Mouse (Mus musculus) midbrain, embryonic 12.5 days (tissue): ENCODE data around the gene Prrc2a. TPM values are rescaled to one million over a fixed set of nuclear protein-coding genes. Genes with fewer than 3 reads are reported as not detected.
"Not testable (repeated sequence)": the region's sequence is repeated elsewhere in the genome, so short reads cannot be mapped to it uniquely, and the experiment has no call there.

Experiments
- ATAC-seq: fragments of 200-750 bp; cut with Nextera tagmentation; 2 replicates; pipeline ENCODE4 v1.8.0; 2017; ENCODE audit warnings: low read depth, moderate TSS enrichment, moderate library complexity; ENCODE audit not compliant: low FRiP score
- H3K27ac ChIP-seq: fragments of 300-500 bp; sonication (generic); replicated peaks from 2 replicates; pipeline ENCODE4 v1.5.1; 2016; ENCODE audit warnings: mild to moderate bottlenecking
- H3K27me3 ChIP-seq: fragments of 300-500 bp; sonication (generic); 2 replicates; pipeline ENCODE4 v1.6.1; 2016; ENCODE audit warnings: mild to moderate bottlenecking
- H3K36me3 ChIP-seq: fragments of 300-500 bp; sonication (generic); 2 replicates; pipeline ENCODE4 v1.6.1; 2016
- H3K4me1 ChIP-seq: fragments of 300-500 bp; sonication (generic); 2 replicates; pipeline ENCODE4 v1.6.1; 2016
- H3K4me2 ChIP-seq: fragments of 300-500 bp; sonication (generic); replicated peaks from 2 replicates; pipeline ENCODE4 v1.6.1; 2016; ENCODE audit warnings: mild to moderate bottlenecking, moderate library complexity
- H3K4me3 ChIP-seq: fragments of 300-500 bp; sonication (generic); 2 replicates; pipeline ENCODE4 v1.5.1; 2016; ENCODE audit warnings: mild to moderate bottlenecking
- H3K9ac ChIP-seq: fragments of 300-500 bp; sonication (generic); replicated peaks from 2 replicates; pipeline ENCODE4 v1.6.1; 2016; ENCODE audit warnings: mild to moderate bottlenecking, moderate library complexity
- H3K9me3 ChIP-seq: fragments of 300-500 bp; sonication (generic); 2 replicates; pipeline ENCODE4 v1.6.1; 2016; ENCODE audit warnings: mild to moderate bottlenecking
- WGBS: fragments of 180-500 bp; shearing (Covaris S2); methylation state at CpG from one replicate; pipeline ENCODE4 v1.1.7; 2016; 5-methylcytosine and 5-hydroxymethylcytosine counted together
- polyA plus RNA-seq: library from polyadenylated mRNA; unstranded; fragments of >200 nt; fragmentation: Nextera tagmentation; extraction: Ambion mirVana; gene quantifications from 2 replicates; pipeline ENCODE4 v1.2.1, GENCODE M21; 2016

Prrc2a gene
- polyA plus RNA-seq, 1 experiment from 2014 or later, result 236 TPM

DNA sequence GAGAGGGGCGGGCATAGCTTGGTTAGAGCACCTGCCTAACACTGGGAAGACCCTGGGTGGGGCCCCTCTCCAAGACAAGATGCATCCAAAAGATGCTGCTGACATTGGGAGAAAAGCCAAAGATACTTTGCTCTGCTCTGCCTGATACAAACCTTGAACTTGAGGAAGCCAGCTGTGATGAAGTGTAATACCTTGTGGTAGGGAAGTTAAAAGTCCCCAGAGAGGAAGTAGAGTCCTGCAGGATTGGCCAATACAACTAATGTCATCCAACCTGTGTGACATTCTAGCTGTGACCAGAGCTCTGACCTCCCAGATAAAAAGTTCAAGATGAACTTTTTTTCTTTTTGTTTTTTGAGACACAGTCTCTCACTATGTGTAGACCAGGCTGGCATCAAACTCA, 39.6 kb downstream of the Prrc2a start:
- 0 out of 2 replicates have a peak overlapping the region, but pooled peaks have one; percentile 63 for H3K4me3 ChIP-seq
- no peak for ATAC-seq
- H3K9me3 ChIP-seq, result no peaks in the 10 kb centered on the region
- no peak overlapping the region for H3K27ac ChIP-seq
- H3K27me3 ChIP-seq, result no peaks in the 10 kb centered on the region
- WGBS, result 100% methylated on average over 1 of the region's 1 CpGs
- no peak overlapping the region for H3K9ac ChIP-seq
- no peak overlapping the region for H3K4me2 ChIP-seq
- peaks cover 42% of the 10 kb centered on the region for H3K4me1 ChIP-seq
- peaks cover 24% of the 10 kb centered on the region for H3K36me3 ChIP-seq

DNA sequence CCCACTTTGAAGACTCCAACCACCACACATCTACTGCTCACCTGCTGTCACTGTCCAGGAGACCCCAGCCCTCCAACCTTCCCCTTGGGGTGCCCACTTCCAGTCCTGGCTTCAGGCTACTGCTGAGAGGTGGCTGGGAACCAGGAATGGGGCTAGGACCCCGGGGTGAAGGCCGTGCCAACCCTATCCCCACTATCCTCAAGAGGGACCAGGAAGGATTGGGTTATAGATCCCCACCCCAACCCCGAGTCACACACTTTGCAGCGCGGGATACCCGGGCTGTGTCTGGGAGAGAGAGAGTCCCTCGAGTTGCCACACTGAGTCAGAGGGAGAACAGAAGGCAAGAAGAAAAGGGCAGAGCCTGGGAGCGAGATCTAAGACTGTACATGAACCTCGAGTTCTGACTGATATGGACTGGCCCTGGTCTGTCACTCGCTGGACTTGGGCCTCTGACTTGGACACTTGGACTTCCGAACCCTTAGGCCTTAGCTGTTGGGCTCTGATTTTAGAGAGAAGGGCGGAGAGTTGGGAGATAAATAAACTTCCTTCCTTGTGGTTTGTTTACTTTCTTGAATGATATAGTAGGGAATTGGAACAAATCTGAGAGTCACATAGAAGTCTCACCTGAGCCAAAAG, 40.3 kb downstream of the Prrc2a start:
- peaks cover 24% of the 10 kb centered on the region for H3K36me3 ChIP-seq
- WGBS, result 94% methylated on average over 12 of the region's 12 CpGs
- not testable (repeated sequence) for H3K9me3 ChIP-seq, H3K27me3 ChIP-seq, H3K27ac ChIP-seq, ATAC-seq, H3K4me2 ChIP-seq, H3K4me3 ChIP-seq, H3K9ac ChIP-seq
- H3K4me1 ChIP-seq, result peaks cover 46% of the 10 kb centered on the region

DNA sequence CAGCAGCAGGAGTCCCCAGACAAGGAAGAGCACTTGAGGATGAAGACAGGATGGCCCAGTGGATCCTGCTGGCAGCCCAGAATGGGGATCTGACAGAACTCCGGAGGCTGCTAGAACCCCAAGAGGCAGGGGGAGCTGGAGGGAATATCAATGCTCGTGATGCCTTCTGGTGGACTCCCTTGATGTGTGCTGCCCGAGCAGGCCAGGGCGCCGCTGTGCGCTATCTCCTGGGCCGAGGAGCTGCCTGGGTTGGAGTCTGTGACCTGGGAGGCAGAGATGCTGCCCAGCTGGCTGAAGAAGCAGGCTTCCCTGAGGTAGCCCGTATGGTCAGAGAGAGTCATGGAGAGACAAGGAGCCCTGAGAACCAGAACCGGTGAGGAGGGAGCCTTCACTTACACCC, 41.4 kb downstream of the Prrc2a start:
- not testable (repeated sequence) for H3K4me3 ChIP-seq, H3K4me2 ChIP-seq, H3K9me3 ChIP-seq, H3K27me3 ChIP-seq, ATAC-seq, H3K9ac ChIP-seq, H3K27ac ChIP-seq
- peaks cover 46% of the 10 kb centered on the region for H3K4me1 ChIP-seq
- peaks cover 32% of the 10 kb centered on the region for H3K36me3 ChIP-seq
- 90% methylated on average over 9 of the region's 9 CpGs for WGBS

DNA sequence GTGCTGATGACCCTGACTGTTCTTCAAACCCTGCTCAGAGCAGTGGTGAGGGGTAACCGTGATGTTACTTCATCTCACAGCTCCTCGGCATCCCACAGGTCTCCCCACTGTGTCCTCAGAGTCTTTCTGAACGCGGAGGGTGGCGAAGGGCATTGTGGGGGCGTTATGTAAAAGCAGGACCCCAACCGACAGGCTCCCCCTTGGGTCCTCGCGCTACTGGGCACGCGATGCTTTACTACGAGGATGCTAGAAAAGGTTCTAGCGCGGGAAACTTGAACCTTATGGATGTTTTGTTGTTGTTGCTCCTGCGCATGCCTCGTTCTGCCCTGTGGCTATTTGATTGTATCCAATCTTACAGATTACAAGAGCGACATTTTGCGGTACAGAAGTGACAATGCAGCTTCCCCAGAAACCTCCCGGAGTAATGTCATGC, 42.8 kb downstream of the Prrc2a start, which contains the start of gene Csnk2b:
Csnk2b (minus strand) TSS at position 183 of the 433 bp plus-strand sequence.
- no peaks in the 10 kb centered on the region for H3K9me3 ChIP-seq
- H3K4me1 ChIP-seq, result peaks cover 37% of the 10 kb centered on the region
- H3K27me3 ChIP-seq, result no peaks in the 10 kb centered on the region
- H3K4me2 ChIP-seq, result peak within 1 kb of the TSS; percentile 99
- H3K36me3 ChIP-seq, result peaks cover 44% of the 10 kb centered on the region
- peak within 1 kb of the TSS; percentile 93 for H3K27ac ChIP-seq
- peak within 1 kb of the TSS; percentile 96 for H3K4me3 ChIP-seq
- WGBS, result under 1% methylated on average over 19 of the region's 19 CpGs
- peak within 1 kb of the TSS; percentile 96 for H3K9ac ChIP-seq
- no peak; the same call in 1 of the 2 replicates for ATAC-seq

DNA sequence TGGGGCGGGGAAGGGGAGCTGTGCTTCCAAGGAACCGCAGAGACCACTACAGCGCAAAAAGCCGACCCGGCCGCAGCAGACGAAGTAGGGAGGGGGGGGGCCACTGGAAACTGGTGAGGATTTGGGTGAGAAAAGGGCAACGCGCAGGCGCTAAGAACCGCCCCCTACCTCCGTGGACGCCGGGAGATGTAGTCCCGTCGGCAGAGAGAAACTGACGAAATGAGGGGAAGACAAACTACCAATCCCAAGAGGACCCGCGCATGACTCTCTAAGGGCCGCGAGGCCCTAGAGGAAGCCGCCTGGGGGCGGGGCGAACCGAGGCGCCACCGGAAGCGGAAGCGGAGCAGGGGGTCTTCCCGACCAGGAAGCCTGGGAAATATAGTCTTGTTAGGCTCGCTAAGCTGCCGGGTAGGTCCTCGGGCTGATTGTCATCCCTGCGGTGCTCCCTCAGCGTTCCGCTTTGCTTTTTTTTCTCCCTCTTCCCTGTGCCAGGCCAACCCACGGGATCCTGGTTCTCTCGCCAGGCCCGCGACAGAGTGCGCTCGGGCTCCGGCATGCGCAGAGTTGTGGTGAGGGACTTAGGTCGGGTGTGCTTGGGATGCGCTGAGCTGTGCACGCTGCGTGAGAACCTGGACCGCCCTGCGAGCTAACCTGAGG, 43.4 kb downstream of the Prrc2a start, which contains the start of gene Gpank1:
Gpank1 (plus strand) TSS at position 313 of the 657 bp plus-strand sequence.
- H3K36me3 ChIP-seq, result peaks cover 47% of the 10 kb centered on the region
- WGBS, result under 1% methylated on average over 50 of the region's 50 CpGs
- H3K9ac ChIP-seq, result peak within 1 kb of the TSS; percentile 96

DNA sequence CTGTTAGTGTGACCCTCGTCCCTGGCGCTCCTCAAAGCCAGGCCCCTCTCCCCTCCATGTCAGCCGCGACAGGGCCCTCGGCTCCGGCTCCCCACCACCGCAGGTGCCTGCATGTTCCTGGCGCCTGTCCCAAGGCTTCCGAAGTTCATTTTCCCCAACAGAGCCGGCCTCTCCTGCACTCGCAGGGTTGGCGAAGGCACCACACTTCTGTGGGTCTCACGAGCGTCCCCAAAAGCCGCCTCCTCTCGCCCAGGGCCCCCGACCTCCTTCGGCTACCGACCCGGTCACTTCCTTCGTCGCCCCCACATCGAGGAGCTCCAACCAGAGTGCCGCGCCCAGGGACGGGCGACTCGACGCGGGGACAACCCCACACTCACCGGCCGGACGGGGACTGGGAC, 44.0 kb downstream of the Prrc2a start:
- ATAC-seq, result no peak; the same call in 1 of the 2 replicates
- Histone ChIP-seq H3K4me3 (peak overlapping the region; percentile 96), H3K27ac (peak overlapping the region; percentile 70), H3K36me3 (peaks cover 53% of the 10 kb centered on the region), H3K27me3 (no peaks in the 10 kb centered on the region), H3K4me1 (peaks cover 25% of the 10 kb centered on the region), H3K9me3 (no peaks in the 10 kb centered on the region), H3K4me2 (peak overlapping the region; percentile 99), H3K9ac (peak overlapping the region; percentile 96)
- 1% methylated on average over 28 of the region's 33 CpGs for WGBS

More for the DNA sequence above, 43.4 kb downstream of the Prrc2a start, which contains the start of gene Gpank1:
- ATAC-seq, result peak; percentile 95
- H3K27ac ChIP-seq, result peak within 1 kb of the TSS; percentile 93
- H3K4me2 ChIP-seq, result peak within 1 kb of the TSS; percentile 99
- no peaks in the 10 kb centered on the region for H3K9me3 ChIP-seq
- peak within 1 kb of the TSS; percentile 96 for H3K4me3 ChIP-seq
- H3K27me3 ChIP-seq, result no peaks in the 10 kb centered on the region
- H3K4me1 ChIP-seq, result peaks cover 31% of the 10 kb centered on the region

DNA sequence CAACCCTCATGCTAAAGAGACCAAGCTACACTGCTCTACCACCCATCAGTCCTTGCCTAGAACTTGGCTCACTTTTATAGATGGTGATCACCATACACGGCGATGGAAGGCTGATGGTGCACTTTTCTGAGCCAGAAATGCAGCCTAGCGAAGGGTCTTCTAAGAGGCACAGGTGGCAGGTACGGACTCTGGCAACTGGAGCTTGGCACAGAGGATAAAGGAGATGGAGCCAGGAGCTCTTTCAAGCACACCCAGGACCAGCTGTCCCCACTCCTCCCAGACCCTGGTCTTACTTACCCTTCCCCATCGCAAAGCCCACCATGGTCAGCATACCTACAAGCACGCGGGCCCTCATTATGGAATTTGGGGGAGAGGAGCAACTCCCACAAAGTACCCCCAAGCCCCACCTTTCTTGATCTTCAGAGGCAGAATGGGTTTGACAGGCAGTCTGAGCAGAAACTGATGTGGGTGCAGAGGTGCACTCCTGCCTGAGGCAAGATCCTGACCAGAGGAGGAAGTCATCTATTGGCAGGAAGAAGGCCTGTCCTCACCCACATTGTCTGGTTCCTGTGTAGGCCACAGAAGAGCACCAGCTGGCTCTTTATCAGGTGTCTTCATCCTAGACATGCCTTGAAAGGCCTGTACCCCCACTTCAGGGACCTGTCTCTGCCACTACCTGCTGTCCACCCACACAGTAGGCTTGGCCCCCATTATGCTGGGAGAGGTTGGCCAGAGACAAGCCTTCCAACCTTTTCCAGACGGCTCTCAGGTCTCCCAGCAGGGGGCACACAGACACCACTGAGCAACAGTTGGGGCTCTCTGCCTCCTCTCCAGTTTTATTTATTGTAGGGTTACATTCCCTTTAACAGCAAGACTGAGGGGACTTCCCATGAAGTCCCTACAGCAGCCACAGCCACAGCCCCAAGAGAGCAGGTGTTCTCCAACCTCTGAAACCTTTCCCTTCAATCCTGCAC, 49.4 kb downstream of the Prrc2a start, which contains the start of gene Ly6g5b:
Ly6g5b (minus strand) TSS at position 383 of the 974 bp plus-strand sequence.
- peaks cover 6% of the 10 kb centered on the region for H3K4me1 ChIP-seq
- WGBS, result 84% methylated on average over 8 of the region's 8 CpGs
- no peak within 1 kb of the TSS for H3K4me2 ChIP-seq
- peaks cover 50% of the 10 kb centered on the region for H3K36me3 ChIP-seq
- H3K9ac ChIP-seq, result no peak within 1 kb of the TSS
- H3K27ac ChIP-seq, result no peak within 1 kb of the TSS
- no peaks in the 10 kb centered on the region for H3K27me3 ChIP-seq
- no peaks in the 10 kb centered on the region for H3K9me3 ChIP-seq
- ATAC-seq, result no peak
- no peak within 1 kb of the TSS for H3K4me3 ChIP-seq

DNA sequence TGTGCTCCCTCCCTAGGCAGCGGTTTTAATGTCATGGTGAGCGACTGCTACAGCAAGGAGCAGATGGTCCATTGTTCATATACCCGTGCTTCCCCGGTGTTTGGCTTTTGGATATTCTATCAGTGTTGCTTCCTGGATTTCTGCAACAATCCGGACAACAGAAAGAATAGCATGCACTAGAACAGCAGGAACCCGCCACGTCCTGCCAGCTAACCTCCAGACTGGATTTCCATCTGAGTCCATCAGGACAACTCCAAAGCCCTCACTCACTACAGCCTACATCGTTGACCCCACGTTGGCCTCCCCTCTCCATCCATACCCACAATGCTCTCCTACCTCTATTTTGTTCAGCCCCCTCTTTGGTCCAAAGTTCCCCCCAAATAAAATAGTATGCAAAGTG, 52.9 kb downstream of the Prrc2a start:
- Histone ChIP-seq H3K27me3 (no peaks in the 10 kb centered on the region), H3K4me2 (no peak overlapping the region), H3K4me3 (no peak overlapping the region), H3K9ac (no peak overlapping the region), H3K9me3 (no peaks in the 10 kb centered on the region), H3K4me1 (no peaks in the 10 kb centered on the region), H3K36me3 (peaks cover 26% of the 10 kb centered on the region), H3K27ac (no peak overlapping the region)
- no peak for ATAC-seq
- WGBS, result 69% methylated on average over 9 of the region's 9 CpGs

DNA sequence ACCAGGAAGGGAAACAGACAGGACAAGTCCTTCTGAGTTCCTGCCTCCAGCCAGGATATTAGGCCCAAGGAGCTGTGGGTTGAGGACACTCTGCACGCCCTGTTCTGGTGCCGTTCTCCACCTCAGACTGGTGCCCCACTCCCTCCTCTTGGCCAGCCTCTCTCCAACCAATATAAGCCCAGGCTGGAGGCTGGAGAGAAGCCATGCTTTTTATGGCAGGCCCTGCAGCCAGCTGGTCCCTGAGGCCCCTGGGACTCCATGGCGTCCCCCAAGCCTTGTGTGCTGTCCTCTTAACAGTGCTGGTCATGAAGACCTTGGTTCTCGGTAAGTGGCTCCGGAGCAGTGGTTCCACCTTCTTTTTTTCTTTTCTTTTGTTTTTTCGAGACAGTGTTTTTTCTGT, 56.6 kb downstream of the Prrc2a start, which contains the start of gene Ly6g5c:
Ly6g5c (plus strand) TSS at position 183 of the 400 bp plus-strand sequence.
- Histone ChIP-seq H3K27me3 (no peaks in the 10 kb centered on the region), H3K4me2 (no peak within 1 kb of the TSS), H3K9me3 (no peaks in the 10 kb centered on the region), H3K36me3 (peaks cover 8% of the 10 kb centered on the region; the same call in 1 of the 2 replicates), H3K4me3 (no peak within 1 kb of the TSS), H3K27ac (no peak within 1 kb of the TSS), H3K4me1 (peaks cover 10% of the 10 kb centered on the region), H3K9ac (no peak within 1 kb of the TSS)
- ATAC-seq, result no peak
- 85% methylated on average over 6 of the region's 6 CpGs for WGBS

DNA sequence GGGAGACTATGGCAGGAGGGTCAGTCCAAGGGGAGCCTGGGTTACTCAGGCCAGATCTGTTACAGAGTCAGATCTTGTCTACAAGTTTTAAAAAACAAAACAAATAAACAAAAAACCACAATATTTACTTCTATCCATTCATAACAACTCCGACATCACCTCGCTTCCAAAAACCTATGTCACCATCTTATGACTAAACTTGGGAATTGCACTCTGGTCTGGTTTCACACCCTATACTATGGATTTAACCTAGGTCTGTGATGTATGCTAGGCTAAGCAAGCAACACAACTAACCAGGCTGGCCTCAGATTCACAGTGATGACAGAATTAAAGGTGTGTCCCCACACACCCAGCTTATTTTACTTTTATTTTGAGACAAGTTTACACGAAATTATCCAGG, 58.2 kb downstream of the Prrc2a start:
- WGBS, result 65% methylated on average over 3 of the region's 3 CpGs
- H3K4me1 ChIP-seq, result peaks cover 10% of the 10 kb centered on the region
- 0 out of 2 replicates have a peak overlapping the region, but pooled peaks have one; percentile 17 for H3K4me3 ChIP-seq
- H3K4me2 ChIP-seq, result no peak overlapping the region
- no peak overlapping the region for H3K9ac ChIP-seq
- no peaks in the 10 kb centered on the region for H3K9me3 ChIP-seq
- H3K27ac ChIP-seq, result no peak overlapping the region
- peaks cover 23% of the 10 kb centered on the region for H3K36me3 ChIP-seq
- H3K27me3 ChIP-seq, result no peaks in the 10 kb centered on the region
- ATAC-seq, result no peak

DNA sequence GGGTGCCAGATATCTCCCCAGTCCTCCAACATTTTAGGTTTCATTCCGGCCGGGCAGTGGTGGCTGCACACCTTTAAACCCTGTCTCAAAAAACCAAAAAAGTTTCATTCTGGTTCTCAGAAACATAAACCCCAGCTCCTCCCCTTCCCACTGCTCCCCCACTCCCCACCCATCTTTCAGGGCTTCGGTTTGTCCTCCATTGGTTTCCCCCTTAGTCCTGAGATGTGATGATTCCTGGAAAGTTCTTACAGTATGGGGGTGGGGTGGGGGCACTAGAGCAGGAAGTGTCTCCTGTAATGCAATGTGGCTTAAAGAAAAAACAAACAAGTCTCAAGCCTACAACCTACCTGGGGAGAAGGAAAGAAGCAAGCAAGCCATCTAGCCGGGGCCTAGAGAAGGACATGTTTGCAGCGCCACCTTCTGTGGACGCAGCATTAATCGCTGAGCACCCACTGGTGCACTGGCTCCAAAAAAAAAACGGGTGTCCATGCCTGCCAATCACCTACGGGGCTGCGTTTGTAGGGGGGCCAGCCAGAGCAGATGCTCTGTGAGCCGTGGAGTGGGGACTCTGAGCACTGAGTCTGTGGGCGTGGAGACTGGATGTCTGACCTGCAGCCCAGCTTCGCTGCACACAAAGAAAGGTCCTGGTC, 58.8 kb downstream of the Prrc2a start:
- Histone ChIP-seq H3K4me1 (peaks cover 10% of the 10 kb centered on the region), H3K36me3 (peaks cover 30% of the 10 kb centered on the region), H3K9ac (0 out of 2 replicates have a peak overlapping the region, but pooled peaks have one; percentile 37), H3K27ac (no peak overlapping the region), H3K27me3 (no peaks in the 10 kb centered on the region), H3K4me3 (0 out of 2 replicates have a peak overlapping the region, but pooled peaks have one; percentile 17), H3K4me2 (peak overlapping the region; percentile 36), H3K9me3 (no peaks in the 10 kb centered on the region)
- WGBS, result 24% methylated on average over 13 of the region's 13 CpGs
- peak; percentile 12; the same call in 1 of the 2 replicates for ATAC-seq
